Mouse (Mus musculus): ENCODE data around the gene Gm8947. TPM values are rescaled to one million over a fixed set of nuclear protein-coding genes. Genes with fewer than 3 reads are reported as not detected.
"Not testable (repeated sequence)": the region's sequence is repeated elsewhere in the genome, so short reads cannot be mapped to it uniquely, and the experiment has no call there.

The Gm8947 gene
- polyA plus RNA-seq, 1 experiment from 2014 or later = not detected

DNA sequence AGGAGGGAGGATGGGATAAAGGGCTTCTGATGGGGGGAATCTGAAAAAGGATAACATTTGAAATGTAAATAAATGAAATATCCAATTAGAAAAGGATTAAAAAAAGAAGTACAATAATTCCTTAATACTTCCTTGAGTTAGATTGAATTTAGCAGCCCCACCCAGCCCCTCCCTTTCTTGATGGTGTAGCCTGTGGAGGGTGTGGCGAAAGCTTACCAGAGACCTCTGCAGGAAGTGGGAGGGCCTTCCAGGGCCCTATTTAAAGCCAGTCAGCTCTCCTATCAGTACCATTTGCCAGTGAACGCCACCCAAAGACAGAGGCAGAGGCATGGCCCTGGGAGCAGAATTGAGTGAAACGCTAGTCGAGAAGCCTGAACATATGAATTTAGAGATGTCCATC lies 5.9 kb downstream of the Gm8947 start, which contains the start of gene Gm47995:
TSS of gene Gm47995 (plus strand) at position 329 of the 400 bp plus-strand sequence.
- H3K27me3 ChIP-seq (replicated peaks; ENCODE audit: control insufficient read depth, insufficient read depth, low read length); H3K27ac ChIP-seq (ENCODE audit: low read depth, low read length): not testable (repeated sequence)
- WGBS = 92% methylated on average over 1 of the region's 4 CpGs

GRCm38 (mm10) chr1:151200620-151201019 lies 8.4 kb downstream of the Gm8947 start:
- H3K9ac ChIP-seq (ENCODE audit: low read depth, low read length); H3K9me3 ChIP-seq (ENCODE audit: control insufficient read depth, low read length); H3K27me3 ChIP-seq (replicated peaks; ENCODE audit: control insufficient read depth, insufficient read depth, low read length); H3K36me3 ChIP-seq (ENCODE audit: control insufficient read depth, insufficient read depth, low read length); H3K4me1 ChIP-seq (ENCODE audit: control insufficient read depth, insufficient read depth, low read depth, low read length); H3K4me3 ChIP-seq (ENCODE audit: low read length); ATAC-seq; H3K4me2 ChIP-seq (ENCODE audit: low read length); H3K27ac ChIP-seq (ENCODE audit: low read depth, low read length): not testable (repeated sequence)

More for the DNA sequence above, 5.9 kb downstream of the Gm8947 start, which contains the start of gene Gm47995:
- ATAC-seq; H3K9me3 ChIP-seq (ENCODE audit: control insufficient read depth, low read length); H3K36me3 ChIP-seq (ENCODE audit: control insufficient read depth, insufficient read depth, low read length); H3K4me1 ChIP-seq (ENCODE audit: control insufficient read depth, insufficient read depth, low read depth, low read length); H3K4me3 ChIP-seq (ENCODE audit: low read length); H3K4me2 ChIP-seq (ENCODE audit: low read length); H3K9ac ChIP-seq (ENCODE audit: low read depth, low read length): not testable (repeated sequence)

DNA sequence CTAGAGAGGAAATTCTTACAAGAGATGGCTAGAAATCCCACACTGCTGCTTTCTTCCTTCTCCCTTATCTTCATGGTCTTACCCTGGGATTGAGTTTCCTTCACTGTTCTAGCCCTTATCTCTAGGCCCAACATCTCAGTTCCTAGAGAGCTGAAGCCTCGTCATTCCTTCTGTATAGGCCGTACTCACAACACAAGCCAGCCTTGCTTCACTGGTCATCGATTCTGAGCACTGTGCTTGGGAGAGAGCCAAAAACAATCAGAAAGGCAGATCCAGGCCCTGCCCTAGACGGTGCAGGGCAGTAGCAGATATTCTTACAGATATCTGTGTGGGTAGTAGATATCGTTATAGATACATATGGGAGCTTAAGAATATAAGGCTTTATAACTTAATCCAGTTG lies 10.6 kb downstream of the Gm8947 start:
- ATAC-seq; H3K9me3 ChIP-seq (ENCODE audit: control insufficient read depth, low read length); H3K4me1 ChIP-seq (ENCODE audit: control insufficient read depth, insufficient read depth, low read depth, low read length); H3K9ac ChIP-seq (ENCODE audit: low read depth, low read length); H3K27me3 ChIP-seq (replicated peaks; ENCODE audit: control insufficient read depth, insufficient read depth, low read length); H3K27ac ChIP-seq (ENCODE audit: low read depth, low read length); H3K4me3 ChIP-seq (ENCODE audit: low read length); H3K4me2 ChIP-seq (ENCODE audit: low read length); H3K36me3 ChIP-seq (ENCODE audit: control insufficient read depth, insufficient read depth, low read length): not testable (repeated sequence)
- 66% methylated on average over 3 of the region's 5 CpGs for WGBS

- not testable (repeated sequence) for H3K27me3 ChIP-seq (replicated peaks; ENCODE audit: control insufficient read depth, insufficient read depth, low read length); H3K9ac ChIP-seq (ENCODE audit: low read depth, low read length); H3K4me1 ChIP-seq (ENCODE audit: control insufficient read depth, insufficient read depth, low read depth, low read length); ATAC-seq; H3K9me3 ChIP-seq (ENCODE audit: control insufficient read depth, low read length); H3K27ac ChIP-seq (ENCODE audit: low read depth, low read length); H3K4me2 ChIP-seq (ENCODE audit: low read length); H3K36me3 ChIP-seq (ENCODE audit: control insufficient read depth, insufficient read depth, low read length); H3K4me3 ChIP-seq (ENCODE audit: low read length)
- no CpG with 5 or more reads among the region's 6 CpGs for WGBS
Observed at GRCm38 (mm10) chr1:151203818-151204217, 11.6 kb downstream of the Gm8947 start, which contains the start of gene 3110040M04Rik. Gene 3110040M04Rik, plus strand, starts transcription at chr1:151204121.

- WGBS = 73% methylated on average over 3 of the region's 5 CpGs
- ATAC-seq = not testable (repeated sequence)
Observed at GRCm38 (mm10) chr1:151208493-151208892, 16.3 kb downstream of the Gm8947 start.

DNA sequence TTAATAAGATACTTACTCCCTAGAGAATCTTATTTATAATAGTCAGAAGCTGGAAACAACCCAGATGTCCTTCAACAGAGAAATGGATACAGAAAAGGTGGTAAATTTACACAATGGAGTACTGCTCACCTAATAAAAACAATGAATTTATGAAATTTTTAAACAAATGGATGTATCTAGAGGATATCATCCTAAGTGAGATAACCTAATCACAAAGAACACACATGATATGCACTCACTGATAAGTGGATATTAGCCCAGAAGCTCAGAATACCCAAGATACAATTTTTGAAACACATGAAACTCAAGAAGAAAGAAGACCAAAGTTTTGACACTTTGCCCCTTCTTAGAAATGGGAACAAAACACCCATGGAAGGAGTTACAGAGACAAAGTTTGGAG lies 16.8 kb downstream of the Gm8947 start:
- not testable (repeated sequence) for H3K4me2 ChIP-seq (ENCODE audit: low read length); ATAC-seq; H3K27me3 ChIP-seq (replicated peaks; ENCODE audit: control insufficient read depth, insufficient read depth, low read length); H3K36me3 ChIP-seq (ENCODE audit: control insufficient read depth, insufficient read depth, low read length); H3K4me3 ChIP-seq (ENCODE audit: low read length); H3K27ac ChIP-seq (ENCODE audit: low read depth, low read length); H3K9me3 ChIP-seq (ENCODE audit: control insufficient read depth, low read length); H3K4me1 ChIP-seq (ENCODE audit: control insufficient read depth, insufficient read depth, low read depth, low read length); H3K9ac ChIP-seq (ENCODE audit: low read depth, low read length)

More at GRCm38 (mm10) chr1:151208493-151208892, 16.3 kb downstream of the Gm8947 start:
- not testable (repeated sequence) for H3K9me3 ChIP-seq (ENCODE audit: control insufficient read depth, low read length); H3K27me3 ChIP-seq (replicated peaks; ENCODE audit: control insufficient read depth, insufficient read depth, low read length); H3K36me3 ChIP-seq (ENCODE audit: control insufficient read depth, insufficient read depth, low read length); H3K9ac ChIP-seq (ENCODE audit: low read depth, low read length); H3K4me1 ChIP-seq (ENCODE audit: control insufficient read depth, insufficient read depth, low read depth, low read length); H3K27ac ChIP-seq (ENCODE audit: low read depth, low read length); H3K4me3 ChIP-seq (ENCODE audit: low read length); H3K4me2 ChIP-seq (ENCODE audit: low read length)

- not testable (repeated sequence) for H3K36me3 ChIP-seq (ENCODE audit: control insufficient read depth, insufficient read depth, low read length); H3K9me3 ChIP-seq (ENCODE audit: control insufficient read depth, low read length); ATAC-seq; H3K9ac ChIP-seq (ENCODE audit: low read depth, low read length); H3K27ac ChIP-seq (ENCODE audit: low read depth, low read length); H3K4me1 ChIP-seq (ENCODE audit: control insufficient read depth, insufficient read depth, low read depth, low read length); H3K4me3 ChIP-seq (ENCODE audit: low read length); H3K27me3 ChIP-seq (replicated peaks; ENCODE audit: control insufficient read depth, insufficient read depth, low read length); H3K4me2 ChIP-seq (ENCODE audit: low read length)
- 93% methylated on average over 4 of the region's 8 CpGs for WGBS
Observed at GRCm38 (mm10) chr1:151209824-151210355, 17.7 kb downstream of the Gm8947 start, which contains the start of gene Gm47996. Gene Gm47996, plus strand, starts transcription at chr1:151210131.

- ATAC-seq; H3K9ac ChIP-seq (ENCODE audit: low read depth, low read length); H3K27me3 ChIP-seq (replicated peaks; ENCODE audit: control insufficient read depth, insufficient read depth, low read length); H3K36me3 ChIP-seq (ENCODE audit: control insufficient read depth, insufficient read depth, low read length); H3K27ac ChIP-seq (ENCODE audit: low read depth, low read length); H3K4me2 ChIP-seq (ENCODE audit: low read length); H3K4me1 ChIP-seq (ENCODE audit: control insufficient read depth, insufficient read depth, low read depth, low read length); H3K9me3 ChIP-seq (ENCODE audit: control insufficient read depth, low read length); H3K4me3 ChIP-seq (ENCODE audit: low read length): not testable (repeated sequence)
- WGBS = 95% methylated on average over 5 of the region's 5 CpGs
Observed at GRCm38 (mm10) chr1:151211666-151212065, 19.5 kb downstream of the Gm8947 start.

- no peak overlapping the region for H3K27ac ChIP-seq (ENCODE audit: low read depth, low read length)
- no peak overlapping the region for H3K4me2 ChIP-seq (ENCODE audit: low read length)
- no peaks in the 10 kb centered on the region for H3K27me3 ChIP-seq (replicated peaks; ENCODE audit: control insufficient read depth, insufficient read depth, low read length)
- no peaks in the 10 kb centered on the region for H3K4me1 ChIP-seq (ENCODE audit: control insufficient read depth, insufficient read depth, low read depth, low read length)
- WGBS = 75% methylated on average over 2 of the region's 2 CpGs
- no peak for ATAC-seq
- no peak overlapping the region for H3K4me3 ChIP-seq (ENCODE audit: low read length)
- no peak overlapping the region for H3K9ac ChIP-seq (ENCODE audit: low read depth, low read length)
- H3K9me3 ChIP-seq (ENCODE audit: control insufficient read depth, low read length) = no peaks in the 10 kb centered on the region
- H3K36me3 ChIP-seq (ENCODE audit: control insufficient read depth, insufficient read depth, low read length) = no peaks in the 10 kb centered on the region
Observed at GRCm38 (mm10) chr1:151214862-151215261, 22.7 kb downstream of the Gm8947 start.

DNA sequence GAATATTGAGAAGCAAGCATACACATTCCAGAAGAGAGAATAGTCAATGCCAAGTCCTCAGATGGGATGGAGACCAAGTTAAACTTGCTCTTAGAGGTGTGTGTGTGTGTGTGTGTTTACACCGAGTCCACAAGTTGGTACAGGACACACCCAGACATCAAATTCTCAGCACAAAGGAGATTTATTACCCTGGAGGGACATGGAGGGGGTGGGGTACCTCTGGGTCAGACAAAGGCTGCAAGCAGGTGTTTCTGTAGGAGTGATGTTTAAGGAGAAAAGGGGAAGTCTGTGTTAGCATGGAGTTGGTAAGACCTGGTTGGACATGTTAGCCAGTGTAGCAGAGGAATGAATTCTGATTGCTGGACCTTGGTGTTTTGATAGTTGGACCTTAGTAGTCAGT lies 23.8 kb downstream of the Gm8947 start:
- H3K4me3 ChIP-seq (ENCODE audit: low read length) = no peak overlapping the region
- H3K4me1 ChIP-seq (ENCODE audit: control insufficient read depth, insufficient read depth, low read depth, low read length) = no peaks in the 10 kb centered on the region
- H3K36me3 ChIP-seq (ENCODE audit: control insufficient read depth, insufficient read depth, low read length) = no peaks in the 10 kb centered on the region
- no peak overlapping the region for H3K4me2 ChIP-seq (ENCODE audit: low read length)
- no peak overlapping the region for H3K9ac ChIP-seq (ENCODE audit: low read depth, low read length)
- no peak overlapping the region for H3K27ac ChIP-seq (ENCODE audit: low read depth, low read length)
- 68% methylated on average over 1 of the region's 1 CpGs for WGBS
- no peaks in the 10 kb centered on the region for H3K9me3 ChIP-seq (ENCODE audit: control insufficient read depth, low read length)
- no peaks in the 10 kb centered on the region for H3K27me3 ChIP-seq (replicated peaks; ENCODE audit: control insufficient read depth, insufficient read depth, low read length)
- no peak for ATAC-seq
